Mouse (Mus musculus): Measurements from ENCODE around the gene Tead1.
A peak's percentile ranks its signal among the peaks of the same experiment; 100 is the strongest.
"Not testable (repeated sequence)": the region's sequence is repeated elsewhere in the genome, so short reads cannot be mapped to it uniquely, and the experiment has no call there.

The Tead1 gene

DNA sequence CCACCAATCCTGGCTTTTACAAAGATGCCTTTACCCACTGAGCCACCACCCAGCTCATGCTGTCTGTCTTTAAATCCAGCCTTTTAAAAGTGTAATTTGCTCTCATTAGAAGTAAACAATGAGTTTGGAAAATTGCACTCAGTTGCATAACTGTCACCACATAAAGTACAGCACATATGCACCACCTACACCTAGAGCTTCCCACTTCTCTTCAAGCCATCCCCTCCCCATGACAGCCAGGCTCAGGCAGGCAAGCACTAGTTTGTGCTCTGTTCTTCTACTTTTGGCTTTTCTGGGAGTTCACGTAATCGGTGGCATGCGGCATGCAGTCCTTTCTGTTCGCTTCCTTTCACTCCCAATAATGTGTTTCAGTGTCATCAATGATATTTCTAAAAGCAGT, 236.5 kb downstream of the Tead1 start:
- no peak for DNase-seq (ENCODE audit: extremely low spot score, low spot score)

DNA sequence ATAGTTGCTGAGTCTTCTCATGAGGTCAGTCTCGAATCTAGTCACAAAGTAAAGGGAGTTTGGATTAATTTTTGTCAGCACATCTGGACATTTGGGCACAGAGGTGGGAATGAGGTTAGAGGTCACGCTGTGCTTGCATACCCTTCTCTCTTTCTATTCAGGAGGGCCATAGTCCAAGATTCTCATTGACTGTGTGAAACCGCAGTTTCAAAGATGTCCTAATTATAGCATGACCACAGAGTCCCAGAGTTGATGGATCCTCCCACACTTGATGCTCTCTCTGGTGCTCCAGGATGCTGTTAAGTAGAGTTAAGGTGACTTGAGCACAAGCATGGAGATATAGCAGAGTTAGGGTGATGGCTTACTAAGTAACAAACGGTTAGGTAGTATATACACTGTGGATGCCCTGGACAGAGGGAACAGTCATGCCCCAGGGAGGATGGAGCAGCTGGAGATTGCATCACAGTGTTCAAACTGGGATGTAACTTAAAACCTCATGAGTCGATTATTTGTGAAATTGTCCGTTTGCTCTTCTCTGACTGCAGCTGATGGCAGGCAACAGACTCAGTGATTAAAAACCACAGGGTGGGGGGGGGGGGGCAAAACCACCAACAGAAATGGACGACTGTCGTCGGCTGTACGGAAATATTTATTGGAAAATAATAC, 238.6 kb downstream of the Tead1 start:
- no peak for DNase-seq (ENCODE audit: extremely low spot score, low spot score)

DNA sequence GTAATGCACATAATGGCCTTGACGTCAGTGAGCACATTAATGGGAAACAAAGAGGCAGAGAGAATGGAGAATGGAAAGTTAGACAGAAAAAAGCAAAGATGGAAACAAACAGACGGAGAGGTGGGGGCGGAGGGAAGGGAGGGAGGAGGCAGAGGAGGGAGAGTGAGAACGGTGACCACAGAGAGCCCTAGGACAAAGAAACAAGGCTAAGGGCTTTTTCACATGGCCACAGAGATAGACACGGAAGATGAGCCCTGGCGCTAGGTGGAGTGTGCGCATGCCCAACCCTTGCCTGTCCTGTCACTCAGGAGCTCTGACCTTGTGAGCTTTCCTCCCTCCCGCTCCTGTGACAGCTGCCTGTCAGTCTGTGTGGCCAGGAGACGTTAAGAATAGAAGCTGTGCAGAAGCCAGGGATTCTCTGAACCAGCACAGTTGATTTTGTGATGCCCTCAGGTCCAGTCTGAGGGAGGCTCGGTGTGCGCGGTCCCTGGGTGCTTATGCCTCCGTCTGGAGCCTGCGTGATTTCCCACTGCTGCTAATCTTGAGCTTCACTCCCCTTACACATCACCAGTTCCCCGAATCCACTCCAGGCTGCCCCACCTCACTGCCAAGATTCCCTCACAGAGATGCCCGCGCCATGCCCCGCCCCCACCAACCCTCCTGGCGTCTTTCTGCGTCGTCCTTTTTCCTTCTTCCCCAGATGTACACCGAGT, 239.3 kb downstream of the Tead1 start:
- DNase-seq (ENCODE audit: extremely low spot score, low spot score) = no peak

DNA sequence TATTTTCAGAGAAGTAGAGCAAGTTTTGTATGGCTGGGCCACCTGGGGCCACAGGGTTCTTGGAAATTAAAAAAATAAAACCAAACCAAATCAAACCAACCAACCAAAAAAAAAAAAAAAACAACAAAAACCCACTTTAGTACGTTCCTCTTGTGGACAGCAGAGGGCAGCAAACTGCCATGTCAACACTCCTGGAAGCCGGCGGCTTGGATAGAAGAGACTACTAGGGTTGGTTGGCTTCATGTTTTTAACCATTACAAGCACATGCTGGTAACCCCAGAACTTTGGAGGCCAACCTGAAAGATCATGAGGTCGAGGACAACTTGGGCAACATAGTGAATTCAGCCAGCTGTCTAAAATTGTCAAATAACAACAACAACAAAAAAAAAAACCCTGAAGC, 240.7 kb downstream of the Tead1 start:
- DNase-seq (ENCODE audit: extremely low spot score, low spot score) = peak; percentile 41

GRCm38 (mm10) chr7:112922801-112923200, 243.7 kb downstream of the Tead1 start:
- no peak for DNase-seq (ENCODE audit: extremely low spot score, low spot score)

DNA sequence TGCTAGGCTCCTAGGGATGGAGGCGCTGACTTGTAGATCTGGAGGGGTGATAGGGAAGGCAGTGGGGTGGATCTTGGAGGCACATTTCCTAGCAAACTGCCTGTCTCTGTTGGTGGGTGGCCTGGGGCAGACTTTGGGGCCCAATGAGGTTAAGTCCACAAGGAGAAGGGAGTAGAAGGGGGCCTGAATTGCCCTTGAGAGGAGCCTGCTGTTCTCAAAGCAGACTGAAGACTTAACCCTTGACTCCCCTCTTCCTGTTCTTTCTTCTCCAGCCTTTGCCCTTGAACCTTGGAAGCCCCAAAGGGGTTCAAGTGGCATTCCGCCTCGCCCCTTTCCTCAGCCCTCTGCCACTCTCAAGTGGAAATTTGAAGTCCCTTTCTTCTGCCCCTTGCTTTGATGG, 244.6 kb downstream of the Tead1 start:
- DNase-seq (ENCODE audit: extremely low spot score, low spot score) = no peak

- no peak for DNase-seq (ENCODE audit: extremely low spot score, low spot score)
These were observed 251.6 kb downstream of the Tead1 start for GRCm38 (mm10) chr7:112930669-112931068.

- not testable (repeated sequence) for DNase-seq (ENCODE audit: extremely low spot score, low spot score)
These were observed 256.8 kb downstream of the Tead1 start for GRCm38 (mm10) chr7:112935876-112936275.

DNA sequence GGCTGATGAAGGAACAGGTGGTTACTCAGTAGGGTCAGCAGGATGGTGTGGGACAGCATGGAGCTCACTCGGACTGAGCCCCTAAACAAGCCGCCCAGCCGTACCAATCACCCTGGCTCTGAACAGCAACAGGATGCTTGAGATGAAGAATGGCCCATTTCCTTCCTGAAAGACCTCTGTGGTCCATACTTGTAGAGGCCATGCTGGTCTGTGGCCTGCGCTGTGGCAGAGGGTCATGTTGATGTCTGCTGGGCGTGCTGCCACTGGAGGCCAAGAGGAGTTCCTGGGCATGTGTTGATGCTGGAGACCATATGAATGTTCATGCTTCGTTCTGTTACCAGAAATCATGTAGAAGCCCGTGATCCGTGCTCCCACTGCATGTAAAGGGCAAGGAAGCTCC, 258.0 kb downstream of the Tead1 start:
- no peak for DNase-seq (ENCODE audit: extremely low spot score, low spot score)

DNA sequence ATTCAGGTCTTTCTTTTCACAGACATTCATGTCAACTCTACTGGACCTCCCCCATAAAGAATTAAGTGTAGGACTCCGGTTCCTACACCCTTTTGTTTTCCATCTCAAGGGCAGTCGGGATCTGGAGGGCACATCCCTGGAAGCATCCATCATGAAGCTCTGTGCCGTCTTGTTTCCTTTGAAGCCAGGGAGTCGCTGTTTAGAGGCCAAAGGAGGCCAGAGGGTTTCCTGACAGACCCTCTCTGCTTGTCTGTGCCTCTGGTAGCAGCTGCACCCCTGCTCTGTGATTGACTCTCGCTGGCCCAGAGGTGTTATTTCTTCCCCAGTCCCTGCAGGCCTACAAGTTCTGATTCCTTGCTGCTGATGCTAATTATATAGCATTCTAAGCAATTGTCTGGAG, 259.8 kb downstream of the Tead1 start:
- DNase-seq (ENCODE audit: extremely low spot score, low spot score) = no peak

- no peak for DNase-seq (ENCODE audit: extremely low spot score, low spot score)
These were observed 263.4 kb downstream of the Tead1 start for GRCm38 (mm10) chr7:112942567-112942966.

- DNase-seq (ENCODE audit: extremely low spot score, low spot score) = no peak
These were observed 263.9 kb downstream of the Tead1 start for GRCm38 (mm10) chr7:112943056-112943455.

DNA sequence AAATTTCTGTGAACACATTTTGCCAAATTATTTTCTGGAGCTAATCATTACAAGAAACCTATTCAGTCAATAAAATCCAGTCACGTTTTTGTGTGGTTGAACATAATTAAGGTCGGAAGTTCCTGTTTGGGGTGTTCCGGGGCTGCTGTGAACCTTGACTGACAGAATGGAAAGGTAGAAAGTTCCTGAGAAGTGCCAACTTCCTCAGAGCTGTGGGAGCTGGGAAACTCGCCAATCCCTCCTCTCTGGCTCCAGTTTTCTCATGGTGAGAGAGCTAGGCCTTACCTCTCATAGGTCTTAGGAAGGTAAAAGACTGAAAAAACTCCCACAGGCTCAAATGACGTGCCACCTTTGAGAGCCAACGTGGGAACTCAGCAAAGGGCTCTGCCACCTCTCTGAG, 267.6 kb downstream of the Tead1 start:
- DNase-seq (ENCODE audit: extremely low spot score, low spot score) = no peak

DNA sequence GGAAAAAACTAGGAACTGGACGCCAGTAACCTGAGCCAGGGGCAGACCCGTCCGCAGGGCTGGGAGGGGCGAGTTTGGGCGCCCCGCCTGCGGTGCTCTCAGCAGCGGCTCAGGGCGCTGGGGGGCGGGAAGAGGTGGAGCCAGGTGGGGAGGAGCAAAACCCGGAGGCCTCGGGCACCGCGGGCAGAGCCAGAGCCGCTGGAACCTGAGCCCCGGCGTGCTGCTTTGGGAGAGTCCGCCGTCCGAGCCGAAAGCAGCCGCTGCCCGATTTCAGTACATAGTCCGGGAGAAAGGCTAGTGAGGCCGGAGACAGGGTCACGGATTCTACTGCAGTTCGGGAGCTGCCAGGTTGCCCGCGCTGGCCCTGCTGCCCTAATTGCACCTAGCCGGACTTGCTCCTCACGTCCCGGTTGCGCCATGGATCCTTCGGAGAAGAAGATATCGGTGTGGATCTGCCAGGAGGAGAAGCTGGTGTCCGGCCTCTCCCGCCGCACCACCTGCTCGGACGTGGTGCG, 274.7 kb downstream of the Tead1 start, which contains the start of gene Rassf10:
TSS of gene Rassf10 (plus strand) at position 186 of the 515 bp plus-strand sequence.
- DNase-seq (ENCODE audit: extremely low spot score, low spot score) = peak; percentile 74

DNA sequence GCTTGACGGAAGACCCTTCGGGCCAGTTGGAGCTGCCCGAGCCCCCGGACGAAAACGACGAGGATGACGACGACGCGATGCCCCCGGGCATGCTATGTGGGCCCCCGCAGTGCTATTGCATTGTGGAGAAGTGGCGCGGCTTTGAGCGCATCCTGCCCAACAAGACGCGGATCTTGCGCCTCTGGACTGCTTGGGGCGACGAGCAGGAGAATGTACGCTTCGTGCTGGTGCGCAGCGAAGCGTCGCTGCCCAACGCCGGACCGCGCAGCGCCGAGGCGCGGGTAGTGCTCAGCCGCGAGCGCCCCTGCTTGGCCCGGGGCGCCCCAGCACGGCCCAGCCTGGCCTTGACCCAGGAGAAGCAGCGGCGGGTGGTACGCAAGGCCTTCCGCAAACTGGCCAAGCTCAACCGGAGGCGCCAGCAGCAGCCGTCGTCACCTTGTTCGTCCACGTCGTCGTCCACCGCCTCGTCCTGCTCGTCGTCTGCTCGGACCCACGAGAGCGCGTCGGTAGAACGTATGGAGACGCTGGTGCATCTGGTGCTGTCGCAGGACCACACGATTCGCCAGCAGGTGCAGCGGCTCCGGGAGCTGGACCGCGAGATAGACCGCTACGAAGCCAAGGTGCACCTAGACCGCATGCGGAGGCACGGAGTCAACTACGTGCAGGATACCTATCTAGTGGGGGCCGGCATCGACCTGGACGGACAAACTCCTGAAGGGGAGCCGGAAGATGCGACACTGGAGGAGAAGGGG, 275.4 kb downstream of the Tead1 start:
- DNase-seq (ENCODE audit: extremely low spot score, low spot score) = peak; percentile 60

DNA sequence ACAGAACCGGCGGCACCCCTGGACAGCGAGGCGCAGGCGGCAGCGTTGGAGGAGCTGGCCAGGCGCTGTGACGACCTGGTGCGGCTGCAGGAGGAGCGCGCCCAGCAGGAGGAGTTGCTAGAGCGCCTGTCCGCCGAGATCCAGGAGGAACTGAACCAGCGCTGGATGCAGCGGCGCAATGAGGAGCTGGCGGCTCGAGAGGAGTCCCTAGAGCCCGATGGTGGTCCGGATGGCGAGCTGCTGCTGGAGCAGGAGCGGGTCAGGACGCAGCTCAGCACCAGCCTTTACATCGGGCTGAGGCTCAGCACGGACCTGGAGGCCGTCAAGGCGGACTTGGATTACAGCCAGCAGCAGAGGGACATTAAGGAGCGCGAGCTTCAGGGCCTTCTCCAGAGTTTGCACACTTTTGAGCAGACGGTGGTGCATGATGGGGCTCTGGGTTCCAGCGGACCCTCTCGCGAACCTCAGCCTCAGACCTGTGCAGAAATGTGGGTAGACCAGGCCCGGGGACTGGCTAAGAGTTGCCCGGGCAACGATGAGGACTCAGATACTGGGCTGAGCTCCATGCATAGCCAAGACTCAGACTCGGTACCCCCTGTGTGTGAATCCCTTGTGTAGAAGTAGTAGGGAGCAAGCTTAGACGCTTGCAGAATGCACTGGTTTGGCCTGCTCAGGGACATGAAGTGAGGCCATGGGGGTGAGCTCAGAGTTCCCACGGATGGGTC, 276.1 kb downstream of the Tead1 start:
- peak; percentile 53 for DNase-seq (ENCODE audit: extremely low spot score, low spot score)

DNA sequence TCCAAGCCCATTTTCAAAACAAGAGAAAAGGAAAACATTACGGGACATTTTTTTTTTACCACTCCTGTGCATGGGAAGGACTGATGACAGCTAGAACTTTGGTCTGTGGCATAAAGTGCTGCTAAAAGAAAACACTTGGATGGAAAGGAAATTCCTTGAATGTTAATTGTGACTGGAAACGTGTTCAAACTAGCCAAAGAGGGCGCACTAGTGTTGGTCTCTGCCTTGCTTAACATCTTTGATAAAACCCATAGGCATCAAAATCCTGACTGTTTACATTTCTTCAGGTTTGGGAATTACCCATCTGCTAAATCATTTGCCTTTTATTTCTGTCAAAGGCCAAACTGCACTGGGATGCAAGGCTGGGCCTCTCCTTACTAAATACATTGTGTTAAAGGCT, 276.8 kb downstream of the Tead1 start:
- DNase-seq (ENCODE audit: extremely low spot score, low spot score) = no peak

Data from neural tube, embryonic 10.5 days (tissue).